Mouse (Mus musculus) limb, embryonic 14.5 days (tissue): ENCODE data around the gene Cfap100. TPM values are rescaled to one million over a fixed set of nuclear protein-coding genes. Genes with fewer than 3 reads are reported as not detected.

Source experiments
- ATAC-seq: fragments of 200-750 bp; cut with Nextera tagmentation; 2 replicates; pipeline ENCODE4 v1.8.0; 2017; ENCODE audit warnings: low read depth, moderate number of reproducible peaks, moderate TSS enrichment; ENCODE audit not compliant: low FRiP score
- DNase-seq: peaks from one replicate; pipeline ENCODE4 v3.0.0-alpha.2; 2015; ENCODE audit warnings: low spot score
- H3K27ac ChIP-seq: fragments of 300-500 bp; sonication (generic); replicated peaks from 2 replicates; pipeline ENCODE4 v1.5.1; 2014; ENCODE audit warnings: low read depth, mild to moderate bottlenecking, low read length, moderate library complexity, mixed read lengths
- H3K27me3 ChIP-seq: fragments of 300-500 bp; sonication (generic); 2 replicates; pipeline ENCODE4 v1.6.1; 2014; ENCODE audit warnings: low read length, mixed read lengths; ENCODE audit not compliant: control insufficient read depth, insufficient read depth
- H3K36me3 ChIP-seq: fragments of 300-500 bp; sonication (generic); 2 replicates; pipeline ENCODE4 v1.6.1; 2014; ENCODE audit warnings: mild to moderate bottlenecking, low read length, moderate library complexity, mixed read lengths; ENCODE audit not compliant: control insufficient read depth, insufficient read depth
- H3K4me1 ChIP-seq: fragments of 300-500 bp; sonication (generic); 2 replicates; pipeline ENCODE4 v1.6.1; 2014; ENCODE audit warnings: antibody characterized with exemption, low read length, mixed read lengths; ENCODE audit not compliant: control insufficient read depth, insufficient read depth
- H3K4me2 ChIP-seq: fragments of 300-500 bp; sonication (generic); replicated peaks from 2 replicates; pipeline ENCODE4 v1.6.1; 2014; ENCODE audit warnings: low read depth, mild to moderate bottlenecking, low read length, moderate library complexity; ENCODE audit not compliant: severe bottlenecking
- H3K4me3 ChIP-seq: fragments of 300-500 bp; sonication (generic); replicated peaks from 2 replicates; pipeline ENCODE4 v1.5.1; 2014; ENCODE audit warnings: low read length
- H3K9ac ChIP-seq: fragments of 300-500 bp; sonication (generic); 2 replicates; pipeline ENCODE4 v1.6.1; 2014; ENCODE audit warnings: mild to moderate bottlenecking, low read depth, low read length, moderate library complexity; ENCODE audit not compliant: severe bottlenecking
- H3K9me3 ChIP-seq: fragments of 300-500 bp; sonication (generic); 2 replicates; pipeline ENCODE4 v1.6.1; 2016; ENCODE audit warnings: low read length; ENCODE audit not compliant: control insufficient read depth
- POLR2A ChIP-seq: fragments of 200-500 bp; IDR thresholded peaks from 2 replicates; pipeline ENCODE4 v1.8.0; 2012; ENCODE audit warnings: inconsistent platforms, mild to moderate bottlenecking, moderate library complexity, borderline replicate concordance; ENCODE audit not compliant: insufficient read depth, insufficient read length; ENCODE audit errors: extremely low read depth
- WGBS: fragments of 180-500 bp; shearing (Covaris S2); extraction: QIAGEN DNeasy Blood & Tissue Kit; methylation state at CpG from one replicate; pipeline ENCODE4 v1.1.7; 2014; 5-methylcytosine and 5-hydroxymethylcytosine counted together
- polyA plus RNA-seq, 2 experiments: library from polyadenylated mRNA; depleted of rRNA in 1 of 2; stranded (reverse) in 1 of 2; unstranded in 1 of 2; fragments of >200 nt; fragmentation: Nextera tagmentation in 1 of 2; extraction: Ambion mirVana in 1 of 2; gene quantifications; 2 replicates each; pipeline versions ENCODE4 v1.2.1 to v1.2.3; 2012 to 2014

Cfap100 gene
- polyA plus RNA-seq, 2 experiments = 1.0 to 1.1 TPM

GRCm38 (mm10) chr6:90469041-90469440 is 40.4 kb upstream of the Cfap100 start:
- H3K4me2 ChIP-seq = no peak overlapping the region
- no peaks in the 10 kb centered on the region for H3K36me3 ChIP-seq
- no peak overlapping the region for H3K27ac ChIP-seq
- no peak for ATAC-seq
- DNase-seq = no peak
- peaks cover 9% of the 10 kb centered on the region for H3K4me1 ChIP-seq
- no peaks in the 10 kb centered on the region for H3K9me3 ChIP-seq
- H3K27me3 ChIP-seq = no peaks in the 10 kb centered on the region; the same call in 1 of the 2 replicates
- H3K9ac ChIP-seq = no peak overlapping the region
- WGBS = 93% methylated on average over 6 of the region's 6 CpGs
- no peak overlapping the region for H3K4me3 ChIP-seq
- TF ChIP-seq POLR2A = no peak

GRCm38 (mm10) chr6:90468216-90468615 is 39.6 kb upstream of the Cfap100 start:
- Histone ChIP-seq H3K4me1 (peaks cover 18% of the 10 kb centered on the region), H3K27ac (no peak overlapping the region), H3K27me3 (peaks cover under 1% of the 10 kb centered on the region; the same call in 1 of the 2 replicates), H3K4me2 (no peak overlapping the region), H3K9me3 (no peaks in the 10 kb centered on the region), H3K4me3 (no peak overlapping the region), H3K9ac (no peak overlapping the region), H3K36me3 (no peaks in the 10 kb centered on the region)
- WGBS = 79% methylated on average over 1 of the region's 1 CpGs
- DNase-seq = no peak
- no peak for TF ChIP-seq POLR2A
- ATAC-seq = no peak

GRCm38 (mm10) chr6:90466847-90467410 is 38.3 kb upstream of the Cfap100 start:
- H3K27ac ChIP-seq = no peak overlapping the region
- no peak overlapping the region for H3K9ac ChIP-seq
- H3K9me3 ChIP-seq = no peaks in the 10 kb centered on the region
- no peak overlapping the region for H3K4me2 ChIP-seq
- 89% methylated on average over 11 of the region's 12 CpGs for WGBS
- no peak for TF ChIP-seq POLR2A
- H3K27me3 ChIP-seq = peaks cover 12% of the 10 kb centered on the region
- H3K36me3 ChIP-seq = no peaks in the 10 kb centered on the region
- DNase-seq (no peak), ATAC-seq (no peak)
- H3K4me1 ChIP-seq = peaks cover 24% of the 10 kb centered on the region
- H3K4me3 ChIP-seq = no peak overlapping the region

- ATAC-seq (no peak), DNase-seq (no peak)
- Histone ChIP-seq H3K36me3 (no peaks in the 10 kb centered on the region), H3K4me3 (no peak overlapping the region), H3K4me1 (peaks cover 21% of the 10 kb centered on the region), H3K27me3 (peaks cover 20% of the 10 kb centered on the region), H3K9me3 (no peaks in the 10 kb centered on the region), H3K9ac (no peak overlapping the region), H3K27ac (no peak overlapping the region), H3K4me2 (no peak overlapping the region)
- no peak for TF ChIP-seq POLR2A
- whole genome bisulfite sequencing = 83% methylated on average over 10 of the region's 10 CpGs
Observed at GRCm38 (mm10) chr6:90466079-90466478, 37.5 kb upstream of the Cfap100 start.

- no peak for ATAC-seq
- 91% methylated on average over 11 of the region's 11 CpGs for WGBS
Observed at GRCm38 (mm10) chr6:90465028-90465640, 36.5 kb upstream of the Cfap100 start.

More at GRCm38 (mm10) chr6:90465028-90465640, 36.5 kb upstream of the Cfap100 start:
- Histone ChIP-seq H3K9me3 (no peaks in the 10 kb centered on the region), H3K36me3 (no peaks in the 10 kb centered on the region), H3K4me2 (no peak overlapping the region), H3K4me3 (no peak overlapping the region), H3K9ac (no peak overlapping the region), H3K27me3 (peaks cover 23% of the 10 kb centered on the region), H3K27ac (no peak overlapping the region), H3K4me1 (peaks cover 15% of the 10 kb centered on the region)
- TF ChIP-seq POLR2A = no peak
- DNase-seq = no peak
